Mouse (Mus musculus): ENCODE measurements around the gene Fbxl15.

DNA sequence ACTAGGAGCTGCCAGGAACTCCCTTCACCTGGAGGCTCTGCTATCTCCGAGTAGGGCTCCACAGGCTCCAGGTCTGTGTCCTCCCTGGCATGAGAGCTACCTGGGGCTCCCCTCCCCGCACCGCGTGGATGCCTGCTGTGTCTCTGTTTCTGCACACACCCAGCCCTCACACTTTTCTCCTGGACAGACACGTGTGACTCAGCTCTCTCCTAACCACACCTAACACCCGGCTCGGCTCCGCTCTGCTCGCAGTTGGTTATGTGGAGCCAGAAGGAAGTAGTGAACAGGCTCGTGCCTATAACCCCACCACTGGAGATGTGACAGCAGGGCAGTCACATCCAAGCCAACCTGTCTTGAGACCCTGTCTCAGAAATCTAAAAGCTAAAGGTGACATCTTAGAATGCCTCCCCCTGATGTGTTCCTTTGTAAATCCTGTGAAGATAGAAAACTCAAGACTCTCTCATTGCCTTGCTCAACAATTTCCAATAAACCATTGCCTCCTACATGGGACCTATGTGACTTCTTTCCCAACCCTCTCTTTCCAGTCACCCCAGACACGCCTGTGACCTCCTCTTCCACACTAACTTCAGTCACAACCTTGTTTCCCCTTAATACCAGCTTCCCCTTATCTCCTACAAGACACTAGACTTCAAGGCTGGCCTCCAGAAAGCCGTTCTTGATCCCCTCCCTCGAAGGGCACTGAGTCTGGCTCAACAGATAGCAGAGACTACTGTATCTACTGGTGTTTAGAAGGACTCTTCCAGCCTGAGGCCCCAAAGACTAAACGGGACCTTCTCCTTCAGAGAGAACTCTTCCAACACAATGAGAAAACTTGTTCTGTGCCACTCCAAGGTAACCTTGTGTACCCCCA is 12.9 kb upstream of the Fbxl15 start:
- no peak for TF ChIP-seq EP300 (IDR thresholded peaks at IDR 0.05; ENCODE audit: insufficient read depth, low read depth, low read length)
- TF ChIP-seq CTCF (IDR thresholded peaks at IDR 0.05): no peak
- no peak for TF ChIP-seq POLR2A (IDR thresholded peaks at IDR 0.05; ENCODE audit: insufficient read depth, low read depth, low read length)
